Mouse (Mus musculus) small intestine, adult 2 months (tissue): ENCODE data around the gene Gatad2a.

Experiments used
- CTCF ChIP-seq: fragments of 200-500 bp; IDR thresholded peaks from 2 replicates; pipeline ENCODE4 v1.5.1; 2012; ENCODE audit warnings: low read depth, mild to moderate bottlenecking, control low read depth, inconsistent platforms, low read length, moderate library complexity, mixed read lengths; ENCODE audit not compliant: insufficient replicate concordance, insufficient read length; ENCODE audit errors: extremely low read depth
- POLR2A ChIP-seq: fragments of 200-500 bp; IDR thresholded peaks from 2 replicates; pipeline ENCODE4 v1.6.1; 2012; ENCODE audit warnings: low read depth, mild to moderate bottlenecking, control low read depth, inconsistent platforms, low read length, moderate library complexity

- TF ChIP-seq CTCF (no peak), POLR2A (no peak)
Measured at GRCm38 (mm10) chr8:70000226-70000625, 4.0 kb upstream of the Gatad2a start.
